Mouse (Mus musculus) hindbrain, embryonic 15.5 days (tissue): ENCODE measurements around the gene Tbc1d10b. TPM values are rescaled to one million over a fixed set of nuclear protein-coding genes. Genes with fewer than 3 reads are reported as not detected.

ENCODE experiments used
- ATAC-seq: fragments of 200-750 bp; cut with Nextera tagmentation; 2 replicates; pipeline ENCODE4 v1.8.0; 2017; ENCODE audit warnings: low read depth, moderate number of reproducible peaks, moderate TSS enrichment; ENCODE audit not compliant: low FRiP score
- H3K27ac ChIP-seq: fragments of 300-500 bp; sonication (generic); replicated peaks from 2 replicates; pipeline ENCODE4 v1.5.1; 2015; ENCODE audit warnings: mild to moderate bottlenecking, inconsistent platforms
- H3K27me3 ChIP-seq: fragments of 300-500 bp; sonication (generic); 2 replicates; pipeline ENCODE4 v1.6.1; 2015; ENCODE audit warnings: control low read depth, inconsistent platforms
- H3K36me3 ChIP-seq: fragments of 300-500 bp; sonication (generic); 2 replicates; pipeline ENCODE4 v1.6.1; 2015; ENCODE audit warnings: control low read depth, inconsistent platforms
- H3K4me1 ChIP-seq: fragments of 300-500 bp; sonication (generic); replicated peaks from 2 replicates; pipeline ENCODE4 v1.6.1; 2015; ENCODE audit warnings: control low read depth, inconsistent platforms
- H3K4me2 ChIP-seq: fragments of 300-500 bp; sonication (generic); 2 replicates; pipeline ENCODE4 v1.6.1; 2015; ENCODE audit warnings: moderate library complexity, mild to moderate bottlenecking, inconsistent platforms
- H3K4me3 ChIP-seq: fragments of 300-500 bp; sonication (generic); 2 replicates; pipeline ENCODE4 v1.5.1; 2015; ENCODE audit warnings: mild to moderate bottlenecking, inconsistent platforms
- H3K9ac ChIP-seq: fragments of 300-500 bp; sonication (generic); 2 replicates; pipeline ENCODE4 v1.6.1; 2015; ENCODE audit warnings: inconsistent platforms
- H3K9me3 ChIP-seq: fragments of 300-500 bp; sonication (generic); 2 replicates; pipeline ENCODE4 v1.6.1; 2016; ENCODE audit warnings: control low read depth, inconsistent platforms
- WGBS: fragments of 180-500 bp; shearing (Covaris S2); methylation state at CpG from one replicate; pipeline ENCODE4 v1.1.7; 2015; 5-methylcytosine and 5-hydroxymethylcytosine counted together
- polyA plus RNA-seq: library from polyadenylated mRNA; unstranded; fragments of >200 nt; fragmentation: Nextera tagmentation; extraction: Ambion mirVana; gene quantifications from 2 replicates; pipeline ENCODE4 v1.2.1, GENCODE M21; 2015

Gene Tbc1d10b
- polyA plus RNA-seq, 1 experiment from 2014 or later = 38.8 TPM

DNA sequence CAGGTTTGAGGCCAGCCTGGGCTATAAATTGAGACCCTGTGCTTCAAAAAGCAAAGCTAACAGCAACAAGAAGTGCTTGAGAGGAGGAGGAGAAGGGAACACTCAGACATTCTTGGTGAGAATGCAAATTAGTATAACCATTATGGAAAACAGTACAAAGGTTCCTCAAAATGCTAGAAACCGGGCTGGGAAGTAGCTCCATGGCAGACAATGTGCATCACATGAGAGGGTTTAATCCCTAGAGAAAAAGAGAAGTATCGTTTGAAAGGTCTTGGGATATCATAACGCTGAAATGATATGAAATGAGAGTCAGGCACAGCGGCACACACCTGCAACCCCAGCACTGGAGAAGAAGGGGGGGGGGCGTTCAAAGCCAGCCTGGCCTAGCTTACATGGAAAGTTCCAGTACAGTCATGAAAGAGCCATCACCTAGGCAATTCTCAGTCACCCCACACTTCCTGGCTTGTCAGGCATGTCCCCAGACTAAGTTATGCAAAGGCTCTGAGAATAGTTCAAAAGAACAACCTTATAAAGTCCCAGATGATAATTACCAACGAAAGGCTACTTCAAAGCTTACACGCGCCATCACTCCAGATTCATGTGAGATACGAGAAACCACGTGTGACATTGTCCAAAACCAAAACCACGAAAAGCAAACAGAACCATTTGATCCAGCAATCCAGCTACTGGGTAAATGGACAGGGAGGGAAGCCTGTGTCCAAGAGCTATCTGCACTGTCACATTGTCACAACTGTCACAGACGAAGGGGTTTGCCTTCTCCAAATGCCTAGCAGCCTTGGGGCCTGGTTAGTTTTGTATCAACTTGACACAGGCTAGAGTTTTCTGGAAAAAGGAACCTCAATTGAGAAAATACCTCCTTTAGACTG, 42.4 kb downstream of the Tbc1d10b start:
- no peak for ATAC-seq
- no peak overlapping the region for H3K4me3 ChIP-seq
- no peak overlapping the region for H3K4me2 ChIP-seq
- H3K36me3 ChIP-seq = no peaks in the 10 kb centered on the region
- no peaks in the 10 kb centered on the region for H3K27me3 ChIP-seq
- H3K4me1 ChIP-seq = no peaks in the 10 kb centered on the region
- H3K9me3 ChIP-seq = no peaks in the 10 kb centered on the region
- H3K27ac ChIP-seq = no peak overlapping the region
- 91% methylated on average over 12 of the region's 12 CpGs for WGBS
- no peak overlapping the region for H3K9ac ChIP-seq

DNA sequence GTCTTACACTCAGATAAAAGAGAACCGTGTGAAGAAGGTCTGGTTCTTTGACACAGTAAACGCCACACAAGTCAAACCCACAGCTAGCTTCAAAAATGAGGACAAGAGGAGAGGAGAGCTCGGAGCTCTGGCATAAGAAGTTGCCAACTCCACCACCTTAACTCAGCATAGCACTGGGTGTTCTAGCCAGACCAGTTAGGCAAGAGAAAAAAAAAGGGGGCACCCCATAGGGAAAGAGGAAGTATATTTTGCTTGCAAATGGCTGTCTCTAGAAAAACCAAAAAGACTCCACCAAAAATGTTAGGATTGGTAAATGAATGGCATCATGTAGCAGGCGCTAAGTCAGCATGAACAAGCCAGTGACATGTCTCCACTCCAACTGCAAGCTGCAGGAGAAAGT, 44.3 kb downstream of the Tbc1d10b start:
- Histone ChIP-seq H3K9ac (no peak overlapping the region), H3K9me3 (no peaks in the 10 kb centered on the region), H3K4me3 (no peak overlapping the region), H3K4me2 (no peak overlapping the region), H3K27ac (no peak overlapping the region), H3K27me3 (no peaks in the 10 kb centered on the region), H3K36me3 (no peaks in the 10 kb centered on the region), H3K4me1 (no peaks in the 10 kb centered on the region)
- 84% methylated on average over 4 of the region's 4 CpGs for WGBS
- ATAC-seq = no peak

DNA sequence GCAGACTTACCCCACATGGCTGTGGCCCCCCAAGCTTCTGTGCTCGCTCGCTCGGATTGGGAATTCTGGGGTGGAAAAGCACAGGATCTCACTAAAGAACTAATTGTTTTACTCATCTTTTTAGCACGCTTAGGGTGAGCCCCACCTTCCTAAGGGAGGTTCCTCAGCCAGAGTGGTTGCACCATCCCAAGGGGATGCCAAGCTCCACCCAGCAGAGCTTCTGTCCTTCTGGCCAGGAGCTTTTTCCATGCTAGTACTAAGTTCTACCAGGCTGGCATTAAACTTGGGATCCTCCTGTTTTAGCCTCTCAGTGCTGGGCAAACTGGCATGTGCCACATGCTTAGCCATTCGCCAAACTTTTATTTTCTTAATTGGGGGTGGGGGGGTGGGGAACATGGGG, 45.7 kb downstream of the Tbc1d10b start:
- Histone ChIP-seq H3K27me3 (no peaks in the 10 kb centered on the region), H3K36me3 (no peaks in the 10 kb centered on the region), H3K9me3 (no peaks in the 10 kb centered on the region), H3K4me2 (no peak overlapping the region), H3K4me1 (no peaks in the 10 kb centered on the region), H3K9ac (no peak overlapping the region), H3K4me3 (no peak overlapping the region), H3K27ac (no peak overlapping the region)
- ATAC-seq = no peak
- 91% methylated on average over 5 of the region's 5 CpGs for WGBS

DNA sequence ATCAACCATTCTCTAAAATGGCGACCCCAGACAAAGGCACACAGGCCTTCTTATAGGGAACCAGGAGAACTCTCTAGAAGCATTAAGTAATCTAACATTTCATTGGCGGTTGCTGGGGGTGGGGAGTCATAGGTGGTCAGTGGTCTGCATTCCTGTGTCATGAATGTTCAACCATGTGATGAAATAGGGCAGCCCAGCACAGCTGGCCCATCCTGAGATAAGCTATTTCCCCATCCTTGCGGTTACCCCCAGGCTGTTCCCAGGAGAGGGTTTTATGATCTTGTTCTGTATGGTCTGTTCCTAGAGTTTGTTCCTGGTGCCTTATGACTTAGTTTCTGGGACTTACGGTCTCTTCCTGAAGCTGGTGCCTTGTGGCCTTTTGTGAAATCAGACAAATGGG, 50.7 kb downstream of the Tbc1d10b start:
- no peaks in the 10 kb centered on the region for H3K27me3 ChIP-seq
- H3K4me2 ChIP-seq = no peak overlapping the region
- 93% methylated on average over 4 of the region's 4 CpGs for WGBS
- no peak overlapping the region for H3K9ac ChIP-seq
- no peak for ATAC-seq
- H3K36me3 ChIP-seq = no peaks in the 10 kb centered on the region
- no peaks in the 10 kb centered on the region for H3K9me3 ChIP-seq
- no peak overlapping the region for H3K27ac ChIP-seq
- H3K4me3 ChIP-seq = no peak overlapping the region
- no peaks in the 10 kb centered on the region for H3K4me1 ChIP-seq

DNA sequence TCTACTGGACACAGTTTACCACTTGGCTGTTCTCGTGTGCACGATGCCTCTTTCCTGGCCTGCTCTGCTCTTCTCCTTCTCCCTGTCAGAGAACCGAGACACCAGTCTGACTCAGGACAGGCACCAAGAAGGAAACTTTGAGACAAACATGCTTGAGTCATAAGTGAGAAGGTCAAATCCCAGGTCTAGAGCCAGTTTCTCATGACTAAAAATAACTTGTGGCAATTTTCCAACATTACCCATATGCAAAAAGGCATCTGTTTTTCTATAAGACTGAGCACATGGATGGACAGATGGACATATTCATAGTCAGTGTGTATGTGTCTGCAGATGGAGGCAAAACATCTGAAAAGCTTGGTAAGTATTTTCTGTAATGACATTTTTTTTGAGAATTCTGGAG, 54.8 kb downstream of the Tbc1d10b start:
- WGBS = 90% methylated on average over 3 of the region's 3 CpGs
- no peak for ATAC-seq
- H3K9ac ChIP-seq = no peak overlapping the region
- no peak overlapping the region for H3K4me3 ChIP-seq
- no peaks in the 10 kb centered on the region for H3K4me1 ChIP-seq
- no peak overlapping the region for H3K4me2 ChIP-seq
- H3K9me3 ChIP-seq = no peaks in the 10 kb centered on the region
- no peaks in the 10 kb centered on the region for H3K27me3 ChIP-seq
- no peak overlapping the region for H3K27ac ChIP-seq
- no peaks in the 10 kb centered on the region for H3K36me3 ChIP-seq

DNA sequence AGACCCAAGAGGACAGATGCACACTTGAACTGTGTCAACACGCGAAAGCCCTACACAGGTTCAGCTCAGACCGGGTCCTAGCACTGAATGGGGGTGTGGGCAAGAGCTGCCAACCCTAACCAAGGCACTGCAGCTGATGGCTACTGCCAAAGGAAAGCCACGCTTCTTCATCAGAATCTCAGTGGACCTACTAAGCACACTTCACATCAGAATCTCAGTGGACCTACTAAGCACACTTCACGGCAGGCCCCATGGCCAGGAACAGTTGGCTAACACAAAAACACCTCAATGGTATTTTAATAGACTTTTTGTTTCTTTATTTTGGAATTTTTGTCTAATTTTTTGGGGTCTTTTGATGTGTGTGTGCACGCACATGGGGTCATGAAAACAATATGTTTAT, 55.8 kb downstream of the Tbc1d10b start:
- H3K9ac ChIP-seq = no peak overlapping the region
- no peaks in the 10 kb centered on the region for H3K9me3 ChIP-seq
- ATAC-seq = no peak
- H3K27me3 ChIP-seq = no peaks in the 10 kb centered on the region
- no peak overlapping the region for H3K4me2 ChIP-seq
- WGBS = 96% methylated on average over 6 of the region's 6 CpGs
- no peaks in the 10 kb centered on the region for H3K36me3 ChIP-seq
- no peak overlapping the region for H3K4me3 ChIP-seq
- H3K4me1 ChIP-seq = no peaks in the 10 kb centered on the region
- H3K27ac ChIP-seq = no peak overlapping the region

DNA sequence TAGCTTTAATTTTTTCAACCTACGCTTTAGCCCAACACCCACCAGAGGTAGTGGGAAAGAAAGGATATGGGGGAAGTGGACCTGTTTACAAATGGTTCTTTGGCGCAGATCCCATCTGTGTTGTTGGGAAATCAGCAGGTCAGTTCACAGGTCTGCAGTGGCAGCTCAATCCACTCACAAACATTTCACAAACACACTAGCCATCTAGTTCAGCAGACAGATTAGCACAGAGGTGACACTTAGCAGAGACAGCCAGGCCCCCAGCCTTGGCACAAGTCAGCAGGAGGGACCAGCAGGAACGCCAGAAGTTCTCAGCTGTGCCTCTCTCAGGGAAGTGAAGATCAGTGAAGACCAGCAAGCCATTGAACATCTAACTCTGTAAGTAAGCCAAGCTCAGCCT, 60.4 kb downstream of the Tbc1d10b start:
- no peak overlapping the region for H3K4me2 ChIP-seq
- H3K27ac ChIP-seq = no peak overlapping the region
- no peaks in the 10 kb centered on the region for H3K9me3 ChIP-seq
- no peaks in the 10 kb centered on the region for H3K4me1 ChIP-seq
- 80% methylated on average over 3 of the region's 3 CpGs for WGBS
- H3K36me3 ChIP-seq = no peaks in the 10 kb centered on the region
- no peaks in the 10 kb centered on the region for H3K27me3 ChIP-seq
- no peak overlapping the region for H3K9ac ChIP-seq
- ATAC-seq = no peak
- H3K4me3 ChIP-seq = no peak overlapping the region

Other genes starting within 250 kb of the Tbc1d10b start
- 131 and 140 TPM in 2 replicates for gene Cdipt, start 232.6 kb downstream of the Tbc1d10b start, polyA plus RNA-seq
- 0.67 and 1.4 TPM in 2 replicates for gene Cdiptos, start 232.4 kb downstream of the Tbc1d10b start, polyA plus RNA-seq
- gene Mvp, start 193.8 kb downstream of the Tbc1d10b start, polyA plus RNA-seq = 4.8 and 5.5 TPM in 2 replicates
- gene Pagr1b, start 192.0 kb downstream of the Tbc1d10b start, polyA plus RNA-seq = 0.28 TPM in 1 of 2 replicates, not detected in the other
- gene Pagr1a, start 191.1 kb downstream of the Tbc1d10b start, polyA plus RNA-seq = 28.1 and 46.9 TPM in 2 replicates
- gene Gm42742, start 187.4 kb downstream of the Tbc1d10b start, polyA plus RNA-seq = 63.3 and 77.5 TPM in 2 replicates
- gene Prrt2, start 187.3 kb downstream of the Tbc1d10b start, polyA plus RNA-seq = 54.2 and 62.4 TPM in 2 replicates
- 84.0 and 87.3 TPM in 2 replicates for gene Maz, start 181.4 kb downstream of the Tbc1d10b start, polyA plus RNA-seq
- gene Kif22, start 166.0 kb downstream of the Tbc1d10b start, polyA plus RNA-seq = 26.1 and 31.7 TPM in 2 replicates
- gene Zg16, start 121.1 kb downstream of the Tbc1d10b start, polyA plus RNA-seq = not detected in 2 replicates
- gene AI467606, start 117.1 kb downstream of the Tbc1d10b start, polyA plus RNA-seq = 2.0 and 3.3 TPM in 2 replicates
- gene Qprt, start 86.2 kb downstream of the Tbc1d10b start, polyA plus RNA-seq = 0.70 and 1.1 TPM in 2 replicates
- gene Spn, start 70.6 kb downstream of the Tbc1d10b start, polyA plus RNA-seq = 0.05 and 0.06 TPM in 2 replicates
- 72.1 and 72.3 TPM in 2 replicates for gene Cd2bp2, start 12.4 kb downstream of the Tbc1d10b start, polyA plus RNA-seq
- gene Mylpf, start 422 bp upstream of the Tbc1d10b start, polyA plus RNA-seq = 4.9 and 5.0 TPM in 2 replicates
- 51.9 and 56.2 TPM in 2 replicates for gene Zfp553, start 24.6 kb upstream of the Tbc1d10b start, polyA plus RNA-seq
- 18.4 and 19.3 TPM in 2 replicates for gene Sept1, start 24.7 kb upstream of the Tbc1d10b start, polyA plus RNA-seq
- gene Zfp771, start 35.8 kb upstream of the Tbc1d10b start, polyA plus RNA-seq = 72.0 and 80.9 TPM in 2 replicates
- gene Dctpp1, start 52.2 kb upstream of the Tbc1d10b start, polyA plus RNA-seq = 122 TPM in 2 replicates
- 61.5 and 63.7 TPM in 2 replicates for gene Sephs2, start 65.6 kb upstream of the Tbc1d10b start, polyA plus RNA-seq
- 0.17 and 0.39 TPM in 2 replicates for gene Itgal, start 87.8 kb upstream of the Tbc1d10b start, polyA plus RNA-seq
- gene Zfp768, start 137.1 kb upstream of the Tbc1d10b start, polyA plus RNA-seq = 17.7 and 20.4 TPM in 2 replicates
- gene Zfp747, start 167.6 kb upstream of the Tbc1d10b start, polyA plus RNA-seq = 8.4 and 8.8 TPM in 2 replicates
- 3.9 and 5.1 TPM in 2 replicates for gene 9130019O22Rik, start 178.7 kb upstream of the Tbc1d10b start, polyA plus RNA-seq
- gene E430018J23Rik, start 185.2 kb upstream of the Tbc1d10b start, polyA plus RNA-seq = 5.6 and 6.4 TPM in 2 replicates
- gene Zfp764, start 198.4 kb upstream of the Tbc1d10b start, polyA plus RNA-seq = 4.8 and 4.9 TPM in 2 replicates
- gene Zfp688, start 213.6 kb upstream of the Tbc1d10b start, polyA plus RNA-seq = 26.8 and 28.0 TPM in 2 replicates
- gene Zfp689, start 240.7 kb upstream of the Tbc1d10b start, polyA plus RNA-seq = 14.7 and 15.8 TPM in 2 replicates